Mouse (Mus musculus) ovary, postnatal 14 days (tissue): ENCODE data around the gene Dolpp1.
"Not testable (repeated sequence)": the region's sequence is repeated elsewhere in the genome, so short reads cannot be mapped to it uniquely, and the experiment has no call there.

Source experiments
- DNase-seq: peaks from one replicate; pipeline ENCODE4 v3.0.0; 2022; ENCODE audit warnings: low spot score

The Dolpp1 gene

GRCm38 (mm10) chr2:30413038-30413973 is 21.3 kb downstream of the Dolpp1 start:
- DNase-seq, result no peak

GRCm38 (mm10) chr2:30414101-30414500 is 22.0 kb downstream of the Dolpp1 start:
- no peak for DNase-seq

GRCm38 (mm10) chr2:30414681-30415080 is 22.6 kb downstream of the Dolpp1 start:
- DNase-seq, result no peak

GRCm38 (mm10) chr2:30415157-30415935 is 23.3 kb downstream of the Dolpp1 start, which contains the start of gene Crat:
Gene Crat (minus strand): TSS chr2:30415813.
- DNase-seq, result peak; percentile 79

GRCm38 (mm10) chr2:30415936-30416648 is 24.0 kb downstream of the Dolpp1 start, which contains the start of gene Ptpa:
Gene Ptpa (plus strand): TSS chr2:30416039.
- peak; percentile 90 for DNase-seq

- DNase-seq, result no peak
Measured at GRCm38 (mm10) chr2:30416649-30416965, 24.6 kb downstream of the Dolpp1 start.

GRCm38 (mm10) chr2:30417154-30417553 is 25.1 kb downstream of the Dolpp1 start:
- DNase-seq, result not testable (repeated sequence)

- DNase-seq, result no peak
Measured at GRCm38 (mm10) chr2:30417595-30418165, 25.6 kb downstream of the Dolpp1 start.

- DNase-seq, result no peak
Measured at GRCm38 (mm10) chr2:30418259-30418658, 26.2 kb downstream of the Dolpp1 start.

GRCm38 (mm10) chr2:30419112-30419511 is 27.1 kb downstream of the Dolpp1 start:
- DNase-seq, result no peak

GRCm38 (mm10) chr2:30421432-30421831 is 29.4 kb downstream of the Dolpp1 start:
- no peak for DNase-seq

GRCm38 (mm10) chr2:30429156-30429555 is 37.1 kb downstream of the Dolpp1 start:
- no peak for DNase-seq

- DNase-seq, result peak; percentile 58
Measured at GRCm38 (mm10) chr2:30435326-30436155, 43.5 kb downstream of the Dolpp1 start.

GRCm38 (mm10) chr2:30436156-30436545 is 44.1 kb downstream of the Dolpp1 start:
- DNase-seq, result no peak

- no peak for DNase-seq
Measured at GRCm38 (mm10) chr2:30436809-30437208, 44.8 kb downstream of the Dolpp1 start.

GRCm38 (mm10) chr2:30437791-30438190 is 45.7 kb downstream of the Dolpp1 start:
- DNase-seq, result no peak

GRCm38 (mm10) chr2:30439631-30440030 is 47.6 kb downstream of the Dolpp1 start:
- DNase-seq, result no peak

- DNase-seq, result no peak
Measured at GRCm38 (mm10) chr2:30440211-30440700, 48.2 kb downstream of the Dolpp1 start.

- DNase-seq, result peak; percentile 68
Measured at GRCm38 (mm10) chr2:30440701-30441517, 48.9 kb downstream of the Dolpp1 start.
